Mouse (Mus musculus) G1E (cell line): ENCODE results near the gene Gm20431.

ENCODE experiments used
- CTCF ChIP-seq: IDR thresholded peaks from 2 replicates; pipeline ENCODE4 v1.5.1; 2012; ENCODE audit warnings: low read depth, low read length, inconsistent platforms, mixed read lengths
- GATA1 ChIP-seq: IDR thresholded peaks from 2 replicates; pipeline ENCODE4 v1.6.1; 2012; ENCODE audit warnings: borderline replicate concordance, low read length, inconsistent platforms, mixed read lengths
- GATA2 ChIP-seq: IDR thresholded peaks from 2 replicates; pipeline ENCODE4 v1.6.1; 2012; ENCODE audit warnings: low read depth, low read length, inconsistent platforms, borderline replicate concordance
- POLR2AphosphoS5 ChIP-seq: IDR thresholded peaks from 2 replicates; pipeline ENCODE4 v1.6.1; 2012; ENCODE audit warnings: low read depth, low read length, inconsistent platforms; ENCODE audit not compliant: insufficient replicate concordance
- TAL1 ChIP-seq: conservative IDR thresholded peaks from 2 replicates; pipeline ENCODE4 v1.6.1; 2012; ENCODE audit warnings: low read depth, low read length, inconsistent platforms, mixed read lengths

DNA sequence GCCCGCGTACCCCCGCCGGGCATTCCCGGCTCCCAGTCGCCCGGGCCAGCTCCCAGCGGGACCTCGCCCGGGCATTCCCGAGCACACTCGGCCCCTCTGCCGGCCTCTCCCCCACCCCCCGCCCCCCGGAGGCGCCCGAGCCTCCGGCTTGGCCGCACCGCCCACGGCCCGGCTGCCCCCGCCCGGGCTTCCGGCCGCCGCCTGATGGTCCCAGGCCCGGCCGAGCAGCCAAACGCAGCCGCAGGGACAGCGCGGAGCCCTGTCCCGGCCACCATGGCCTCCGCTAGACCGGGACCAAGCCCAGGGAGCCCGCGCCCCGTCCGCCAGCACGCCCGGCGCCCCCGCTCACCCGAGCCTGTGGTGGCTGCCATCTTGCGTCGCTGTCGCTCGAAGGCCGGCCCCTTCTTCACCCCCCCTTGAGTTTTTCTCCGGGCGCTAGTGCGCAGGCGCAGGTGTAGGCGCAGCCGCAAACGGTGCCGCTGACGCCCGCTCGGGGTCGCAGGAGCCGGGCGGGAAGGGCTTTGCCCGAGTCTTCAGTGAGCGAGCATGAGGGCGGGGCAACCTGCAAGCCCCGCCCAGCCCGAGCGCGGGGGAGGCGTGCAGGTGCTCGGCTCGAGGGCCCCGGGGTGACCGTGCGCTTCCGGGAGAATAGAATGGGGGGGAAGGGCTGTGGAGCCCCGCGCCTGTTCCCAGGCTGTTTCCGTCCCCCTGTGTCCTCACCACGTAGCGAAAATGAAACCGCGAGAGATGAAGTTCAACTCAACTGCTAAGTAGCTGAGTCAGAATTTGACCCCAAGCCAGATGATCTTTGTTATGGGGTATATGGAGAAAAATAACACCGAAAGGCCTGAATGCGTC, 29.5 kb downstream of the Gm20431 start, which contains the start of gene Ube2v1:
- TF ChIP-seq CTCF: no peak
- TF ChIP-seq TAL1: no peak
- TF ChIP-seq GATA1: no peak
- TF ChIP-seq GATA2: no peak
- TF ChIP-seq POLR2AphosphoS5: no peak
